8 mouse cellular contexts compared by ENCODE assay signal in genomic region chr2:131176491-131176890, GRCm38 (mm10). TPM values are rescaled to one million over a fixed set of nuclear protein-coding genes. Genes with fewer than 3 reads are reported as not detected.
DNase-seq lines count a peak whose midpoint lies in the region; ATAC-seq lines count a peak whose summit lies in the region.
"Had no signal": no experiment of that assay in that cellular context is flagged by ENCODE, and none has a peak within 500 bp of the region (broad histone marks: within the 10 kb centered on the region; RNA-seq: fewer than 3 reads in every experiment).

No protein-coding gene starts in this region.

- H3K27ac ChIP-seq in intestine, embryonic 14.5 days (ENCODE audit: low read depth), result peak overlapping the region; percentile 44; the same call in 1 of the 2 replicates
- H3K27ac ChIP-seq in lung, embryonic 15.5 days, result peak overlapping the region; percentile 60

- H3K9ac ChIP-seq in intestine, embryonic 14.5 days (ENCODE audit: low read length), result no peak overlapping the region
- no peak overlapping the region for H3K9ac ChIP-seq in lung, embryonic 15.5 days

- peak; percentile 68 for DNase-seq in urinary bladder, postnatal 14 days (ENCODE audit: low spot score)
- DNase-seq in urinary bladder, postnatal 10 days (ENCODE audit: low spot score), result no peak
- DNase-seq in intestine, embryonic 14.5 days (ENCODE audit: low spot score), result no peak
- DNase-seq in right cerebral cortex, adult 2 months (ENCODE audit: low spot score in 2 of 2), result no peak
- no peak for DNase-seq in cerebellum, postnatal 36 days
- no peak for DNase-seq in layer of hippocampus, adult 18-20 months (ENCODE audit: low spot score in 2 of 2)
- DNase-seq: gastrocnemius, postnatal 25 days had no signal

- peak; percentile 61 for ATAC-seq in intestine, embryonic 14.5 days (replicated peaks; ENCODE audit: low FRiP score, low TSS enrichment, low read depth)
- ATAC-seq in lung, embryonic 15.5 days (ENCODE audit: borderline replicate concordance, extremely low read depth, low FRiP score, low TSS enrichment), result peak; percentile 21; the same call in 1 of the 2 replicates

- peaks cover 10% of the 10 kb centered on the region for H3K36me3 ChIP-seq in intestine, embryonic 14.5 days (ENCODE audit: control insufficient read depth, insufficient read depth, low read length)
- 0 out of 2 replicates have a peak, but pooled peaks cover 4% of the 10 kb centered on the region for H3K36me3 ChIP-seq in lung, embryonic 15.5 days

- H3K9me3 ChIP-seq in intestine, embryonic 14.5 days (ENCODE audit: control insufficient read depth, low read length), result no peaks in the 10 kb centered on the region
- H3K9me3 ChIP-seq in lung, embryonic 15.5 days, result no peaks in the 10 kb centered on the region

- WGBS in intestine, embryonic 14.5 days, result 58% methylated on average over 5 of the region's 5 CpGs
- 48% methylated on average over 5 of the region's 5 CpGs for WGBS in lung, embryonic 15.5 days

- H3K4me3 ChIP-seq in intestine, embryonic 14.5 days (ENCODE audit: low read depth, low read length), result no peak overlapping the region
- no peak overlapping the region; the same call in 1 of the 2 replicates for H3K4me3 ChIP-seq in lung, embryonic 15.5 days

- peaks cover 33% of the 10 kb centered on the region for H3K4me1 ChIP-seq in intestine, embryonic 14.5 days (replicated peaks; ENCODE audit: control insufficient read depth, insufficient read depth, low read length)
- peaks cover 48% of the 10 kb centered on the region for H3K4me1 ChIP-seq in lung, embryonic 15.5 days

- H3K4me2 ChIP-seq in intestine, embryonic 14.5 days (ENCODE audit: low read length), result peak overlapping the region; percentile 95
- peak overlapping the region; percentile 91 for H3K4me2 ChIP-seq in lung, embryonic 15.5 days

- H3K27me3 ChIP-seq in intestine, embryonic 14.5 days (replicated peaks; ENCODE audit: control insufficient read depth, insufficient read depth, low read length), result peaks cover 19% of the 10 kb centered on the region
- H3K27me3 ChIP-seq in lung, embryonic 15.5 days, result peaks cover 20% of the 10 kb centered on the region

RNA-seq across cellular contexts. Expression of gene Cenpb, which starts 3.4 kb away (rescaled TPM):
- 8.8 and 9.5 TPM in 2 replicates for polyA plus RNA-seq in intestine, embryonic 14.5 days (2014; fragmentation: Nextera tagmentation; extraction: Ambion mirVana)
- 12.6 and 14.1 TPM in 2 replicates for polyA plus RNA-seq in lung, embryonic 15.5 days (2015; fragmentation: Nextera tagmentation; extraction: Ambion mirVana)
- total RNA-seq in layer of hippocampus, adult 18-20 months (2021), result 10 to 100 TPM; 70.4 to 73.5 TPM

RNA-seq across cellular contexts. Expression of gene Cdc25b, which starts 10.3 kb away (rescaled TPM):
- 51.8 and 61.0 TPM in 2 replicates for polyA plus RNA-seq in intestine, embryonic 14.5 days (2014; fragmentation: Nextera tagmentation; extraction: Ambion mirVana)
- polyA plus RNA-seq in lung, embryonic 15.5 days (2015; fragmentation: Nextera tagmentation; extraction: Ambion mirVana), result 56.1 and 58.4 TPM in 2 replicates
- 10 to 100 TPM; 15.5 to 15.9 TPM for total RNA-seq in layer of hippocampus, adult 18-20 months (2021)

RNA-seq across cellular contexts. Expression of gene Spef1, which starts 10.6 kb away (rescaled TPM):
- 5.8 and 6.4 TPM in 2 replicates for polyA plus RNA-seq in intestine, embryonic 14.5 days (2014; fragmentation: Nextera tagmentation; extraction: Ambion mirVana)
- polyA plus RNA-seq in lung, embryonic 15.5 days (2015; fragmentation: Nextera tagmentation; extraction: Ambion mirVana), result 5.0 and 5.8 TPM in 2 replicates
- total RNA-seq in layer of hippocampus, adult 18-20 months (2021), result 1 to 10 TPM; 7.2 to 9.0 TPM

RNA-seq across cellular contexts. Expression of gene 1700037H04Rik, which starts 16.6 kb away (rescaled TPM):
- 91.4 and 93.1 TPM in 2 replicates for polyA plus RNA-seq in intestine, embryonic 14.5 days (2014; fragmentation: Nextera tagmentation; extraction: Ambion mirVana)
- 60.4 and 61.5 TPM in 2 replicates for polyA plus RNA-seq in lung, embryonic 15.5 days (2015; fragmentation: Nextera tagmentation; extraction: Ambion mirVana)
- total RNA-seq in layer of hippocampus, adult 18-20 months (2021), result 10 to 100 TPM; 57.7 to 60.0 TPM

RNA-seq across cellular contexts. Expression of gene Ap5s1, which starts 30.4 kb away (rescaled TPM):
- polyA plus RNA-seq in intestine, embryonic 14.5 days (2014; fragmentation: Nextera tagmentation; extraction: Ambion mirVana), result 23.4 and 23.8 TPM in 2 replicates
- 22.6 and 27.0 TPM in 2 replicates for polyA plus RNA-seq in lung, embryonic 15.5 days (2015; fragmentation: Nextera tagmentation; extraction: Ambion mirVana)
- total RNA-seq in layer of hippocampus, adult 18-20 months (2021), result 10 to 100 TPM; 22.1 to 24.4 TPM
